ENCODE assay signal across 19 mouse cellular contexts in the genomic region with DNA sequence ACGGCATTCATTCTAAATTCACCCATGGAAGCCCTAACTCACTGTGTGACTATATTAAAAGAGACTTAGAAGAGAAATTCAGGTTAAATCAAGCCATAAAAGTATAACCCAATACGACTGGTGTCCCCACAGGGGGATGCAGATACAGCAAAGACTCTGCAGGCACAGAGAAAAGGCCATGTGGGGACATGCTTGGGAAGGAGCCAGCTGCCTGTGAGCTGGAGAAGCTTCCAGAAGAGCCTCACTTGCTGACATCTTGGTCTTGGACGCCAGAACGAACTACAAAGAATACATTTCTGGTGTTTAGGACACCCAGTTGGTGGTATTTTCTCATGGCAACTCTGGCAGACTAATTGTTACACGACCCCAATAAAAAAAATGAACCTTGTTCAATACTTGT. TPM values are rescaled to one million over a fixed set of nuclear protein-coding genes. Genes with fewer than 3 reads are reported as not detected.
DNase-seq lines count a peak whose midpoint lies in the region; ATAC-seq and TF ChIP-seq lines count a peak whose summit lies in the region.
"Had no signal": no experiment of that assay in that cellular context is flagged by ENCODE, and none has a peak within 500 bp of the region (broad histone marks: within the 10 kb centered on the region; RNA-seq: fewer than 3 reads in every experiment).

No protein-coding gene starts in this region.

- ATAC-seq in frontal cortex, adult (ENCODE audit: low TSS enrichment) = 0 out of 2 replicates have a peak, but pooled peaks have one; percentile 4
- ATAC-seq: activated CD4-positive, CD25-positive, alpha-beta regulatory T cell, adult 4 months; forebrain, embryonic 13.5 days; forebrain, postnatal 0 days; hindbrain, embryonic 16.5 days; Patski had no signal

- no peak overlapping the region for H3K4me3 ChIP-seq in layer of hippocampus, adult 2 months
- H3K4me3 ChIP-seq: embryonic facial prominence, embryonic 10.5 days; forebrain, embryonic 13.5 days; heart, embryonic 13.5 days had no signal

- TF ChIP-seq CTCF in layer of hippocampus, adult 2 months (conservative IDR thresholded peaks at IDR 0.05) = no peak

- H3K27ac ChIP-seq in layer of hippocampus, adult 2 months = peak overlapping the region; percentile 75; the same call in 1 of the 2 replicates
- H3K27ac ChIP-seq: embryonic facial prominence, embryonic 10.5 days; forebrain, embryonic 13.5 days; heart, embryonic 13.5 days had no signal

- DNase-seq in frontal cortex, postnatal 25 days (ENCODE audit: low spot score in 2 of 2) = no peak
- DNase-seq in layer of hippocampus, adult 2 months (ENCODE audit: low spot score in 2 of 2) = no peak
- no peak for DNase-seq in layer of hippocampus, adult 11-12 months (ENCODE audit: low spot score)
- DNase-seq in retina, postnatal 1 day = peak; percentile 7
- no peak for DNase-seq in retina, embryonic 14.5 days (ENCODE audit: low spot score)
- no peak for DNase-seq in embryo, embryonic 9.5 days (ENCODE audit: extremely low spot score)
- DNase-seq: adrenal gland, postnatal 14 days; cerebellum, adult 11-12 months; cerebellum, adult 9-11 months; forebrain, postnatal 0 days; gastrocnemius, postnatal 10 days; heart, postnatal 36 days had no signal

RNA-seq across cellular contexts. Expression of a gene that starts 45.9 kb away (rescaled TPM):
- 10 to 100 TPM; 27.4 to 30.1 TPM for total RNA-seq in layer of hippocampus, adult 2 months (2021)
